Comparison of ENCODE assay signal across 10 mouse cellular contexts in the genomic region with DNA sequence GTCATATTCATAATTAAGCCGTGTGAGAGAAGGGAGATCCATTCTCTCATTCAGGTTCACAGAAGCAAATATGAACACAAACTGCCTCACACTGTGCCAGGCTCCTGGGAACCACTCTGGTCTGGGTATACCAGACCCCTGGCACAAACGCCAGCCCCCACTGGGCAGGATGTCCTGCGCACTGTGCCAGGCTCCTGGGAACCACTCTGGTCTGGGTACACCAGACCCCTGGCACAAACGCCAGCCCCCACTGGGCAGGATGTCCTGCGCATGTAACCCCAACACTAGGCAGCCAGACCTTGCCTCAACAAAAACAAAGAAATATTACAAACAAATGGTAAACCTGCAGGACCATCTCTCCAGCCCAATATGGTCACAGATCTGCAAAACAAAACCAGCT.
A peak's percentile ranks its signal among the peaks of the same experiment; 100 is the strongest.
DNase-seq lines count a peak whose midpoint lies in the region; ATAC-seq lines count a peak whose summit lies in the region.
"Had no signal": no experiment of that assay in that cellular context is flagged by ENCODE, and none has a peak within 500 bp of the region (broad histone marks: within the 10 kb centered on the region; RNA-seq: fewer than 3 reads in every experiment).

No protein-coding gene starts in this region.

- no peaks in the 10 kb centered on the region for H3K27me3 ChIP-seq in kidney, embryonic 16.5 days (ENCODE audit: insufficient read depth, low read length)
- H3K27me3 ChIP-seq in forebrain, embryonic 12.5 days: no peaks in the 10 kb centered on the region
- H3K27me3 ChIP-seq in forebrain, embryonic 15.5 days: no peaks in the 10 kb centered on the region
- no peaks in the 10 kb centered on the region for H3K27me3 ChIP-seq in midbrain, embryonic 12.5 days
- H3K27me3 ChIP-seq: heart, embryonic 12.5 days had no signal

- no peak for DNase-seq in kidney, postnatal 10 days
- DNase-seq in spleen, adult 12 weeks (ENCODE audit: low spot score): no peak
- DNase-seq in left cerebral cortex, postnatal 25 days (ENCODE audit: low spot score in 2 of 2): no peak
- DNase-seq in ovary, postnatal 10 days (ENCODE audit: low spot score): no peak

- H3K9me3 ChIP-seq in kidney, embryonic 16.5 days (ENCODE audit: low read length): no peaks in the 10 kb centered on the region
- H3K9me3 ChIP-seq in forebrain, embryonic 12.5 days: no peaks in the 10 kb centered on the region
- H3K9me3 ChIP-seq in forebrain, embryonic 15.5 days: no peaks in the 10 kb centered on the region
- H3K9me3 ChIP-seq in midbrain, embryonic 12.5 days: no peaks in the 10 kb centered on the region
- H3K9me3 ChIP-seq: heart, embryonic 12.5 days had no signal

- H3K4me1 ChIP-seq in kidney, embryonic 16.5 days (ENCODE audit: insufficient read depth, low read length): peaks cover 3% of the 10 kb centered on the region; the same call in 1 of the 2 replicates
- no peaks in the 10 kb centered on the region for H3K4me1 ChIP-seq in forebrain, embryonic 12.5 days
- 0 out of 2 replicates have a peak, but pooled peaks cover 2% of the 10 kb centered on the region for H3K4me1 ChIP-seq in forebrain, embryonic 15.5 days
- no peaks in the 10 kb centered on the region for H3K4me1 ChIP-seq in midbrain, embryonic 12.5 days
- H3K4me1 ChIP-seq: heart, embryonic 12.5 days had no signal

- peak; percentile 32; the same call in 1 of the 2 replicates for ATAC-seq in kidney, embryonic 16.5 days (ENCODE audit: low FRiP score, low TSS enrichment)
- peak; percentile 40; the same call in 1 of the 2 replicates for ATAC-seq in forebrain, embryonic 12.5 days (ENCODE audit: low FRiP score)
- peak; percentile 62 for ATAC-seq in forebrain, embryonic 15.5 days (replicated peaks)
- peak; percentile 59; the same call in 1 of the 2 replicates for ATAC-seq in midbrain, embryonic 12.5 days (ENCODE audit: low FRiP score, low read depth)

- H3K36me3 ChIP-seq in kidney, embryonic 16.5 days (ENCODE audit: insufficient read depth, low read length): no peaks in the 10 kb centered on the region
- H3K36me3 ChIP-seq in forebrain, embryonic 12.5 days (replicated peaks): no peaks in the 10 kb centered on the region
- H3K36me3 ChIP-seq in forebrain, embryonic 15.5 days: no peaks in the 10 kb centered on the region
- H3K36me3 ChIP-seq in midbrain, embryonic 12.5 days: no peaks in the 10 kb centered on the region
- H3K36me3 ChIP-seq: heart, embryonic 12.5 days had no signal

- no peak overlapping the region for H3K9ac ChIP-seq in kidney, embryonic 16.5 days (replicated peaks; ENCODE audit: low read length)
- H3K9ac ChIP-seq in forebrain, embryonic 12.5 days: no peak overlapping the region
- H3K9ac ChIP-seq in forebrain, embryonic 15.5 days (replicated peaks): no peak overlapping the region
- no peak overlapping the region for H3K9ac ChIP-seq in midbrain, embryonic 12.5 days (replicated peaks)
- H3K9ac ChIP-seq: heart, embryonic 12.5 days; lung, embryonic 14.5 days had no signal

- H3K4me2 ChIP-seq in kidney, embryonic 16.5 days (replicated peaks; ENCODE audit: low read depth, low read length): no peak overlapping the region
- no peak overlapping the region for H3K4me2 ChIP-seq in forebrain, embryonic 12.5 days
- H3K4me2 ChIP-seq in forebrain, embryonic 15.5 days (replicated peaks): no peak overlapping the region
- H3K4me2 ChIP-seq in midbrain, embryonic 12.5 days (replicated peaks): no peak overlapping the region
- H3K4me2 ChIP-seq: heart, embryonic 12.5 days had no signal

- no peak overlapping the region for H3K4me3 ChIP-seq in kidney, embryonic 16.5 days (ENCODE audit: low read length)
- H3K4me3 ChIP-seq in forebrain, embryonic 12.5 days (replicated peaks): no peak overlapping the region
- H3K4me3 ChIP-seq in forebrain, embryonic 15.5 days: no peak overlapping the region
- no peak overlapping the region for H3K4me3 ChIP-seq in midbrain, embryonic 12.5 days
- H3K4me3 ChIP-seq: heart, embryonic 12.5 days had no signal

- no peak overlapping the region for H3K27ac ChIP-seq in kidney, embryonic 16.5 days (ENCODE audit: low read length)
- H3K27ac ChIP-seq in forebrain, embryonic 12.5 days: no peak overlapping the region
- no peak overlapping the region for H3K27ac ChIP-seq in forebrain, embryonic 15.5 days (replicated peaks)
- H3K27ac ChIP-seq in midbrain, embryonic 12.5 days (replicated peaks): no peak overlapping the region

- WGBS in kidney, embryonic 16.5 days: 82% methylated on average over 5 of the region's 5 CpGs
- WGBS in forebrain, embryonic 12.5 days: 75% methylated on average over 5 of the region's 5 CpGs
- WGBS in forebrain, embryonic 15.5 days: 83% methylated on average over 5 of the region's 5 CpGs
- 83% methylated on average over 5 of the region's 5 CpGs for WGBS in midbrain, embryonic 12.5 days

- intact Hi-C loops in left cerebral cortex, postnatal 25 days (cut with DNase I): loop anchor here (1.0 to 10.0 kb wide), 4 partner anchors 250 to 1089 kb away; no protein-coding TSS in a partner anchor
